Mouse (Mus musculus) myocyte (in vitro differentiated cells): ENCODE data around the gene Methig1.

Experiments
- MAX ChIP-seq: IDR thresholded peaks from one replicate; pipeline ENCODE4 v1.6.1; 2011; ENCODE audit warnings: low read depth, mild to moderate bottlenecking, control low read depth
- POLR2A ChIP-seq: IDR thresholded peaks from one replicate; pipeline ENCODE4 v1.6.1; 2011; ENCODE audit warnings: low read depth, mild to moderate bottlenecking, control low read depth, moderate library complexity; ENCODE audit not compliant: insufficient read length
- POLR2AphosphoS2 ChIP-seq: IDR thresholded peaks from one replicate; pipeline ENCODE4 v1.6.1; 2011; ENCODE audit warnings: low read depth, control low read depth; ENCODE audit not compliant: insufficient read length
- USF1 ChIP-seq: IDR thresholded peaks from one replicate; pipeline ENCODE4 v1.6.1; 2011; ENCODE audit warnings: low read depth, mild to moderate bottlenecking, control low read depth, moderate library complexity

DNA sequence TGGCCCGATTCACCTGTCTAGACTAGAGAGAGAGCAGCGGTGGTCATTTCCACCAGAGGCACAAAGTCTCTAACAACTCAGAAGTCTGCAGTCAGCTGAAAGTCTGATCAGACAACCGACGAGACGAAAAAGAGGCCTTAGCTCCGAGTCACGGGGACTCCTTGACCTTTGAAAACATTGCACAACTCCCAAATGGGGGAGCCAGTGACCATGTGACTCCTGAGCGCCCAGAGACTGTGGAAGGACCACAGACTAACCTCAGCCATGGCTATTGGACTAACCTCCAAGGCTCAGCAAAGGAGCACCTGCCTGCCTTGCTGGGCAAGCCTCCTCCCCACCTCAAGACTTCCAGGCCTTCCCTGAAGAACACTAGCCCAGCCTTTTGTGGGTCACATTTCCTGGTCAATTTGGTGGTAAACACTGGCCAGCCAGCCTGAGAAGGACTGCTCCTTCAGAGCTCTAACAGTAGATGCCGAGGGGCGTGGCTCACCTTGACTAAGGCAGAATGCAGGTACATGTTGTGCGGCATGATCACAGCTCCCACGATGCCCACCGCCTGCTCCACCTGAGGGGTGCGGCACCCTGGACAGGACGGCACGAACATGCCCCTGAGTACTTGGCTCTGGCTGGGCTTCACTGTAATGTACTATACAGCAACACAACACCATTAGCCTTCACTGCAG lies 50.5 kb downstream of the Methig1 start:
- TF ChIP-seq MAX: no peak
- no peak for TF ChIP-seq POLR2A
- no peak for TF ChIP-seq USF1
- TF ChIP-seq POLR2AphosphoS2: no peak
